Mouse (Mus musculus): ENCODE measurements around the gene Cbx4.

DNA sequence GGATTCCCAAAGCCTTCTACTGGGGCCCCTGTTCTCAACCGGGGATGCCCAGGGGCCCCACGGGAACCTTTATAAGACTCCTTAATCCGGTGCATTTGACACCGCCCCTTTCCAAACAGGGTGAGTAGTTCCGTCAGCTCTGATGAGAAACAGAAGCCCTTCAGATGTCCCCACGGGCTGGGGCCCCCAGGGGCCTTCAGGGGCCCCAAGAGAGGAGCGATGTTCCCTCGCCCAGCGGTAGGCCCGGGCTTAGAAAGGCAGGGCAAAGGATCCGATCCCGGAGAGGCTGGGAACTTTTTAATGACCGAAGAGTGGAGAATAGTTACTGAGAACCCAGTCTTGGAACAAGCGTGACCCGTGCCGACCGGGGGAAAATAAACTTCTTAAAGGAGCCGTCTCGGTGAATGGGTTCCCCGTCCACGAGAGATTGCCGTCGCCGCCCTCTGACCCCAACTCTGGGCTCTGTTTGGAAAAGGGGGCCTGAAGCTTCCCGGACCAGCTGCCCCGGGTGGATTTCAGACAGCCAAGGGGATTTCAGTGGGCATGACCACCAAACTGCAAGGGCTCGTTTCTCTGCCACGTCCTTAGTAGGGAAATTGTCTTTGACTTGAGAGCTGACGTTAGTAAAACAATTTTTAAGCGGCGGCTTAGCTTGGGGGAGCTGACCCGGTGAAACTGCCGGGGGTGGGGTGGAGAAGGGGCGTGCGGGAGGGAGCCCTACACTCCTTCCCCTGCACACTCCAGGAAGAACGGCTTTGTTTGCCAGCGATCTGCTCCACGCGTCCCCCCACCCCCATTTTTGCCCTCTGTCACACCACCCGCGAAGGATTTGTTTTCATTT is 3.4 kb upstream of the Cbx4 start:
- TF ChIP-seq CTCF (conservative IDR thresholded peaks at IDR 0.05; ENCODE audit: insufficient read depth, insufficient read length, low read depth, low read length) (no peak), POLR2A (IDR thresholded peaks at IDR 0.05; ENCODE audit: low read depth, low read length) (no peak)
